Mouse (Mus musculus) left cerebral cortex, postnatal 36 days (tissue): ENCODE data around the gene Crct1. TPM values are rescaled to one million over a fixed set of nuclear protein-coding genes. Genes with fewer than 3 reads are reported as not detected.

ENCODE experiments used
- DNase-seq, 2 experiments: peaks; one replicate each; pipeline ENCODE4 v3.0.0; 2021 to 2022; ENCODE audit warnings: low spot score in 2 of 2, mixed read lengths in 1 of 2
- intact Hi-C: fragments of 180-260 bp; cut with DNase I; formaldehyde crosslinking; loops from one replicate; pipeline ENCODE4 v1.15.1; 2025
- total RNA-seq, 2 experiments: library from RNA; stranded (reverse); gene quantifications; 2 replicates each; pipeline ENCODE4 v1.2.3; 2021

Crct1 gene
- not detected for total RNA-seq

- intact Hi-C loops, result no loop called here
- DNase-seq, result no peak
These were observed at the start of gene Crct1 for GRCm38 (mm10) chr3:93015460-93016104. Gene Crct1 (minus strand): TSS chr3:93015687.

- no peak for DNase-seq
- intact Hi-C loops, result no loop called here
These were observed 37.5 kb upstream of the Crct1 start for GRCm38 (mm10) chr3:93052826-93053474.

- intact Hi-C loops, result no loop called here
- no peak for DNase-seq
These were observed 34.7 kb upstream of the Crct1 start for GRCm38 (mm10) chr3:93050182-93050581.

GRCm38 (mm10) chr3:93031450-93031849 lies 16.0 kb upstream of the Crct1 start:
- DNase-seq, result peak in 1 of 2 experiments; percentile 31
- intact Hi-C loops, result loop anchor here (2.0 kb wide), 1 partner anchor 125 kb away; no protein-coding TSS in a partner anchor

- intact Hi-C loops, result loop anchor here (10.0 kb wide), 1 partner anchor 271 kb away; the partner anchor contains the start of gene Lce1g
- no peak for DNase-seq
These were observed 10.0 kb upstream of the Crct1 start for GRCm38 (mm10) chr3:93025486-93025885.

GRCm38 (mm10) chr3:93023411-93024184 lies 8.1 kb upstream of the Crct1 start:
- DNase-seq, result peak in 1 of 2 experiments; percentile 14
- intact Hi-C loops, result loop anchor here (10.0 kb wide), 1 partner anchor 269 kb away; the partner anchor contains the start of gene Lce1g

- intact Hi-C loops, result loop anchor here (10.0 kb wide), 1 partner anchor 266 kb away; the partner anchor contains the start of gene Lce1g
- DNase-seq, result no peak
These were observed 5.7 kb upstream of the Crct1 start for GRCm38 (mm10) chr3:93021171-93021570.

GRCm38 (mm10) chr3:93018960-93019359 lies 3.5 kb upstream of the Crct1 start, which contains the start of gene Lce1m:
Gene Lce1m (minus strand): TSS chr3:93019060.
- intact Hi-C loops, result no loop called here
- no peak for DNase-seq

GRCm38 (mm10) chr3:93014871-93015270 lies 616 bp downstream of the Crct1 start:
- intact Hi-C loops, result no loop called here
- no peak for DNase-seq

GRCm38 (mm10) chr3:93014378-93014801 lies 1.1 kb downstream of the Crct1 start:
- peak; percentile 51 to 64 for DNase-seq
- intact Hi-C loops, result no loop called here

- intact Hi-C loops, result no loop called here
- DNase-seq, result no peak
These were observed 12.6 kb downstream of the Crct1 start for GRCm38 (mm10) chr3:93002843-93003242.

- intact Hi-C loops, result no loop called here
These were observed 14.9 kb downstream of the Crct1 start for GRCm38 (mm10) chr3:93000621-93001020.

GRCm38 (mm10) chr3:92998691-92999090 lies 16.8 kb downstream of the Crct1 start:
- intact Hi-C loops, result loop anchor here (5.0 to 10.0 kb wide), 3 partner anchors 91 to 846 kb away; partner anchors contain the start of gene Lce1g
- peak; percentile 60 to 72 for DNase-seq

More at GRCm38 (mm10) chr3:93000621-93001020, 14.9 kb downstream of the Crct1 start:
- DNase-seq, result no peak

GRCm38 (mm10) chr3:92991926-92992325 lies 23.6 kb downstream of the Crct1 start, which contains the start of gene Lce3f:
Gene Lce3f (plus strand): TSS chr3:92992226.
- DNase-seq, result no peak
- intact Hi-C loops, result loop anchor here (10.0 kb wide), 1 partner anchor 237 kb away; the partner anchor contains the start of gene Lce1g

- intact Hi-C loops, result no loop called here
- DNase-seq, result no peak
These were observed 37.0 kb downstream of the Crct1 start for GRCm38 (mm10) chr3:92978484-92978883.

- no peak for DNase-seq
- intact Hi-C loops, result no loop called here
These were observed 48.7 kb downstream of the Crct1 start, which contains the start of gene Lce3e for GRCm38 (mm10) chr3:92966761-92967160. Gene Lce3e (plus strand): TSS chr3:92967061.
